Mouse (Mus musculus): ENCODE measurements at regions not wholly inside any gene's neighbourhood (a gene's known extent, or its start where the extent isn't known, plus 50 kb on each side); places are given as distances from the start of the nearest gene placed in this dataset.

- TF ChIP-seq CTCF (IDR thresholded peaks at IDR 0.05; ENCODE audit: control insufficient read depth, insufficient read depth, insufficient read length) (no peak), MYOD1 (IDR thresholded peaks at IDR 0.05; ENCODE audit: control insufficient read depth, insufficient read length, low read depth) (no peak), MAX (IDR thresholded peaks at IDR 0.05) (no peak), FOSL1 (IDR thresholded peaks at IDR 0.05; ENCODE audit: insufficient read depth, low read length, poor library complexity, severe bottlenecking) (no peak), CEBPB (IDR thresholded peaks at IDR 0.05; ENCODE audit: low read depth) (no peak)
Measured at GRCm38 (mm10) chrX:166783377-166783776, 197.9 kb upstream of the Egfl6 start.

All from C2C12 (cell line).